Mouse (Mus musculus) olfactory bulb, adult 2 months (tissue): ENCODE data around the gene Zbtb39.

ENCODE experiments used
- CTCF ChIP-seq: fragments of 200-500 bp; IDR thresholded peaks from 2 replicates; pipeline ENCODE4 v1.5.1; 2012; ENCODE audit warnings: low read depth, mild to moderate bottlenecking, low read length, moderate library complexity; ENCODE audit not compliant: insufficient read depth
- POLR2A ChIP-seq: fragments of 200-500 bp; IDR thresholded peaks from 2 replicates; pipeline ENCODE4 v1.6.1; 2012; ENCODE audit warnings: mild to moderate bottlenecking, low read depth, low read length, moderate library complexity; ENCODE audit not compliant: insufficient read depth

DNA sequence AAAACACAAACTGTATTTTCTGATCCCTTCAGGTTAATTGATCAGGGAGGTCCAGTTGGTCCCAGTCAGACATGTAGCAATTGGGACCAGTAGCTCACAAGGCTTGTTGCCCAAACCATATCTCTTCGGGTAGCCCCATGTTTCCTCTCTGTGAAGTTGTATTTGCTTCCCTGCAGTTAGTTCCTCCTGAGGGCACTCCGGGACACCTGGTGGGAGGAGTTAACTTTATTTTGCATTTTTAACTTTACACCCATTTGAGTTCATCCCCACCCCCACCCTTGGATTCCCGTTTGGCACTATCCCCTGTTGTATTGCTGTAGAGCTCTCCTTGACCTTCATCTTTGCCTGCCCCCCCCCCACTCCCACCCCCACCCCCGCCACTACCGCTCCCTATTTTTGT is 6.5 kb downstream of the Zbtb39 start:
- TF ChIP-seq CTCF (no peak), POLR2A (no peak)
